Mouse (Mus musculus): Measurements from ENCODE around the gene Hpf1.

Hpf1 gene

DNA sequence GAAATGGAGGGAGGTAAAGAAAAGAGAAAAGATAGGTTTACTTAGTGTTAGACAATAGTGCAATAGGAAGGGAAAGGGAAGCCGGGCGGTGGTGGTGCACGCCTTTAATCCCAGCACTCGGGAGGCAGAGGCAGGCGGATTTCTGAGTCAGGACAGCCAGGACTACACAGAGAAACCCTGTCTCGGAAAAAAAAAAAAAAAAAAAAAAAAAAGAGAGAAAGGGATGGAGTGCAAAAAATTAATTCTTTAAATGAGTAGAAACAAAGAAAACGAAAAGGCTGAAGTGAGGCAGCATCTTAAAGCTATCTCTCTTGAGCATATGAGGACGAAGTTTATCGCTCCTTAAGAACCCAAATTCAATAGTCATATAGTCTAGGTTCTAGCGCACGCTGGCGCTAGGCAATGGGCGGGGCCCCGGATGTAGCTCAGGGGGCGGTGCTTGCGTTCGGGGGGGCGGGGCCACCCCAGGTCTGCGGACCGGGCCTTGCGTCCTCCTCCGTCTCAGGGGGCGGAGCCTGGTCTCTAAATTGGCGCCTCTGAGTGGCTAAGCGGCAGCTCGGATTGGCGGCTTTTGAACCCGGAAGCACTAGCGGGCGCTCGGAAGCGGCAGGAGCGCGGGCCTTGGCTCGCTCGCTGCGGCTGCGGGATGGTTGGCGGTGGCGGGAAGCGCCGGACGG, at the start of gene Hpf1:
Hpf1 (plus strand) TSS at position 576 of the 677 bp plus-strand sequence.
- in situ Hi-C loops (cut with MboI): no loop called here

DNA sequence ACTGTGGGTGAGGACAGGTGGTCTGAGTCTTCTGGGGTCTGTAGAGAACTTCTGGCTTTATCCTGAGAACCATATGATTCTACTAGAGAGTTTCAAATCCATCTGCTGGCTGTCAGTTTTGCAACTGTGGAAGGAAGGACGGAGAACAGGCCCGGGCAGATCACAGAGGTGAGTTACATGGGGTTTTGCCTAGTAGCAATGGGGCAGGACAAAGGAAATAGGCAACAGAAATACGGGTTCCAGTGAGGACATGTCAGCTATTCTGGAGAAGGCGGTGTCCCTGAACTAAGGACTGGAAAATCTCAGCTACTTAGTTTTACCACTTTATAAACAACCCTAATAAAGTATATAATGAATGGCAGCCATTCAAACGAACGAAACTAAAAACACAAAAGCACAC, 47.8 kb upstream of the Hpf1 start:
- in situ Hi-C loops (cut with MboI): no loop called here

- in situ Hi-C loops (cut with MboI): loop anchor here (25.0 kb wide), 1 partner anchor 245 kb away; no protein-coding TSS in a partner anchor
These were observed 32.7 kb upstream of the Hpf1 start for GRCm38 (mm10) chr8:60857559-60857958.

DNA sequence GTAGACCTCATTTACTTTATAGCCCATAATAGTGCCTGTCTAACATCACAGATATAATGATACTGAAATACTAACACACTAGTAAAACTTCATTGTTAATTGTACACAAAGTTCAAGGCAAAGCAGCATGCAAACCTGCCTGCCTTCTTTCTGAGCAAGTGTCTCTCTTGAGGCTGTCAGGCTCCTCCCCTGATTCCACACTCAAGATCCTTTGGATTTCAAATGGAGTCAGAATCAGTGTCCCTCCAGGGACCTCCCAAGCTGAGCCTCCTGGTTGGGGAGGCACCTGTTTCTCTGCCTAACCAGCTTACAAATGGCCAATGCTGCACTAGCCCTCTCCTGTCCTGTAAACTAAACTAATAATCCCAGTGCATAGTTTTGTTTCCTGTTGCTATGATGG, 32.1 kb upstream of the Hpf1 start:
- in situ Hi-C loops (cut with MboI): loop anchor here (25.0 kb wide), 1 partner anchor 246 kb away; no protein-coding TSS in a partner anchor

DNA sequence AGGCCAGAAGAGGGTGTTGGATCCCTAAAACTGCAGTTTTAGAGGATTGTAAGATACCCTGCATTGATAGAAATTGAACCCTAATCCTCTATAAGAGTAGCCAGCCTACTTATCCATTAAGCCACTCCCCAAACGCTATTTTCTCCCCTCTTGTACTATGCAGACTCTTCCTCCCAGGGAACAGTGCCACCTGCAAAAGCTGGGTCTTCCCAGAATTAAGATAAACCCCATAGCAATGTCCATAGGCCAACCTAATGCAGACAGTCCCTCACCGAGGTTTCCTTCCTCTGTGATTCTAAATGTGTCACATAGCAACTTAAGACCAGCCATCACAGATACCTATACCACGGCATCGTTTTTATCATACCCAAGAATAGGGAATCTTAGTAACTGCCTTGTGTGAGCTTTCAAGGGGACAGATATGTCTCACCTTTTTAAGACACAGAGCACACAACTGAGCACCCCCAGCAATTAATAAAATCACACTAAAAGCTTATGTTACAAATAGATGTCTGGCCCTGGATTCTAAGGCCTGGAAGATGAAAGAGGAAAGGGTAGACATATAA, 31.2 kb upstream of the Hpf1 start:
- in situ Hi-C loops (cut with MboI): loop anchor here (25.0 kb wide), 1 partner anchor 247 kb away; no protein-coding TSS in a partner anchor

GRCm38 (mm10) chr8:60859605-60860004, 30.6 kb upstream of the Hpf1 start:
- in situ Hi-C loops (cut with MboI): loop anchor here (25.0 kb wide), 1 partner anchor 247 kb away; no protein-coding TSS in a partner anchor

DNA sequence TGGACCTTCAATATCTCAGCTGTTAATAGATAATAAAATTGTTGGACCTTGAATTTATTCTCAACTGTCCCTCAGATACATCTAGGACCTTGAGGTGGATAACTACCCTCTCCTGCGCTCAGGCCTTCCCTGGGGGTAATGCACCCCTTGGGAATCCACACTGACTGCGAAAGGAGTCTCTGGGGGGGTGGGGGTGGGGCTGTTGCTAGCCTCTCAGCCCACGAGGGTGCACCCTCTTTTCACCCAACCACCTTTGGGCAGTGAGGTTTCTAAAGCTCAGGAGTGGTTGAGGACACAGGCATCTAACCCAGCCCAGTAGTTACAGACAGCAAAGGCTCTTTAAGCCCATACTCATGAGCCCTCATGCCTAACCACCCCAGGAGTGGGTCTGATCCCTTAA, 29.5 kb upstream of the Hpf1 start:
- in situ Hi-C loops (cut with MboI): loop anchor here (25.0 kb wide), 1 partner anchor 248 kb away; no protein-coding TSS in a partner anchor

GRCm38 (mm10) chr8:60861783-60862182, 28.4 kb upstream of the Hpf1 start:
- in situ Hi-C loops (cut with MboI): loop anchor here (25.0 kb wide), 1 partner anchor 249 kb away; no protein-coding TSS in a partner anchor

DNA sequence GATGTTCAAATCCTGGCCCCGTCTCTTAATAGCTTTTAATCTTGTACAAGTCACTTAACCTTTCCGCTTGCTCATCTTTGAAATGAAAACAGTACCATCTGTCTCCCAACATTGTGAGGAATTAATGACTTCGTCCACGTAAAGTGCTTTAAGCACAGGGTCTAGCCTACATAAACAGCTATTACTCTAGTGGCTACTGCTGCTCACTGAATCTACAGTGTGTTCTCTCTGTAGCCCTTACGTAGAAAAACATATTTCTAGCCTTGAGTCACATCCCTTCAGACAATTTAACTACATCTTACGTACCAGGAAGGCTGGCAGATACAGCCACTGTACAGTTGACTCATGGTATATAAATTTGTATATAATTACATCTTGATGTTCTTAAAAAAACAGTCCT, 25.3 kb upstream of the Hpf1 start:
- in situ Hi-C loops (cut with MboI): loop anchor here (25.0 kb wide), 1 partner anchor 253 kb away; no protein-coding TSS in a partner anchor

DNA sequence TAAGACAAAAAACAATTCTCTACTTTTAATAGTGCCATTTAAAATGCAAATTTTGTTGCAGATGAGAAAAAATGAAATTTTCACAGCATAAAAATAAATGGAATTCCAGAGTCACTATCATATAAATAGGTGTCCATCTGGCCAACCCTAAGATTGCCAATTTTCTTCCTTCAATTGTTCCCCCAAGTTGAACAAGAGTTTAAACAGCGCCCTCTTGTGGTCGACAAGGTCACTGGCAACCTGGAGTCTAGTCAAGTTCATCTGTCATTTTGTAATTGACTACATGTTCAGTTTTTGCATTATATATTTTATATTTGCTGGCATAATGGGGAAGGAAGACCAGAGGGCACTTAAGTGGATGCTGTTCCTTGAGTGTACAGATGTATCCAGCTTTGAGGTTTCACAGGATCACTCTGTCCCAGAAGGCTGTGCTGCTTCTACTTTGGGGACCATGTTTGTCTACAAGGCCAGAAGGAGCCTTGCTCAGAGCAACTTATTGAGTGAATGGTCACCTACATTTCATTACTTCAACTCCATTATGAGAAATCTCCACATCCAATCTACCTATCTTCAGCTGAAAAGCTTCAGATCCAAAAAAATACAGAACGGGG, 24.6 kb upstream of the Hpf1 start:
- in situ Hi-C loops (cut with MboI): loop anchor here (25.0 kb wide), 1 partner anchor 253 kb away; no protein-coding TSS in a partner anchor

DNA sequence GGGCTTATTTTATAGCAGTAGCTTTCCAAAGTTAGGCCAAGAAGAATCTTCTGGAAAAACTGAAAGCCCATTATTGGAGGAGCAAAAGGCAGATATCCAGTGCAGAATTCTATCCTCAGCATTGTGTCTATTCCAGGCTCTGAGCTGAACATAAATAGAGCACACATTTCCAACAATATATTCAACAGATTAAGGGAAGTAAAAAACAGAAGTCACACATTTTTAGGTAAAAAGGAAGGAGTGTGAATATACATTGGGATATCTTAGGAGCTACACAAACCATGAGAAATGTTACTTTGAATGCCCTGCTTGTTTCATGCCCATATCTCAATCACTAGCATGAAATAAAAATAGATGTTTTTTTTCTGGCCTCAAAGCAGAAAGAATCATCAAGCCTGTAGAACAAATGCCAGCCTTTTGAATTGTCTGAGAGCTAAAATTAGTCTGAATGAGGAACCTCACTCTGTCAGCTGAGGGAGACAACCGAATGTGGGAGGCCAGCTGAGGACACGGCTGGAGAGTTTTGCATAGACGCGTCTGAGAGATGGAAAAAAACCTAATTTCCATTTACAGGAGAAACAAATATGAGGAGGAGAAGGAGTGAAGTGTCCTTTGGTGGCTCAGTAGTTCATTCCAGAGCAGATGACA, 22.6 kb upstream of the Hpf1 start:
- in situ Hi-C loops (cut with MboI): loop anchor here (25.0 kb wide), 1 partner anchor 255 kb away; no protein-coding TSS in a partner anchor

DNA sequence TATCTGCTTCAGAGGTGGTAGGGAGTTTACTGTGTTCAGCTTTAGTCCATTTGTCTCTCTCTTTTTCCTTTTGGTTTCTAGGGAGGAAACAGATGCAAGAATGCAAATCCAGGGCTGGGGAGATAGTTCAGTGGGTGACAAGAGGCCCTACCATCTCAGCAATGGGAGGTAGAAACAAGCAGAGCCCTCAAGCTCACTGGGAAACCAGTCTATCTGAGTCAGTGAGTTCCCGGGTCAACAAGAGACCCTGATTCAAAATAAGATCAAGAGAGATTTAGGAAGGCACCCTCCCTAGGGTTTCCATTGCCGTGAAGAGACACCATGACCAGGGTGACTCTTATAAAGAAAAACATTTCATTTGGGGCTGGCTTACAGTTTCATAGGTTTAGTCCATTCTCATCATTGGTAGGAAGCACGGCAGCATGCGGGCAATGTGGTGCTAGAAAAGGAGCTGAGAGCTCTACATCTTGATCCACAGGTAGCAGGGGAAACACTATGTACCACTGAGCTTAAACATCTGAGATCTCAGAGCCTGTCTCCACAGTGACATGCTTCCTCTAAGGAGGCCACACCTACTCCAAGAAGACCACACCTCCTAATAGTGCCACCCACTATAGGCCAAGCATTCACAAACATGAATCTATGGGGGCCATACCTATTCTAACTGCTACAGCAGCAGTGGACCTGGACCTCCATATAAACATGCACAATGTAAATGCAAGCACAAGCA, 21.8 kb upstream of the Hpf1 start:
- in situ Hi-C loops (cut with MboI): loop anchor here (25.0 kb wide), 1 partner anchor 256 kb away; no protein-coding TSS in a partner anchor

GRCm38 (mm10) chr8:60869761-60870160, 20.5 kb upstream of the Hpf1 start:
- in situ Hi-C loops (cut with MboI): loop anchor here (25.0 kb wide), 1 partner anchor 257 kb away; no protein-coding TSS in a partner anchor

DNA sequence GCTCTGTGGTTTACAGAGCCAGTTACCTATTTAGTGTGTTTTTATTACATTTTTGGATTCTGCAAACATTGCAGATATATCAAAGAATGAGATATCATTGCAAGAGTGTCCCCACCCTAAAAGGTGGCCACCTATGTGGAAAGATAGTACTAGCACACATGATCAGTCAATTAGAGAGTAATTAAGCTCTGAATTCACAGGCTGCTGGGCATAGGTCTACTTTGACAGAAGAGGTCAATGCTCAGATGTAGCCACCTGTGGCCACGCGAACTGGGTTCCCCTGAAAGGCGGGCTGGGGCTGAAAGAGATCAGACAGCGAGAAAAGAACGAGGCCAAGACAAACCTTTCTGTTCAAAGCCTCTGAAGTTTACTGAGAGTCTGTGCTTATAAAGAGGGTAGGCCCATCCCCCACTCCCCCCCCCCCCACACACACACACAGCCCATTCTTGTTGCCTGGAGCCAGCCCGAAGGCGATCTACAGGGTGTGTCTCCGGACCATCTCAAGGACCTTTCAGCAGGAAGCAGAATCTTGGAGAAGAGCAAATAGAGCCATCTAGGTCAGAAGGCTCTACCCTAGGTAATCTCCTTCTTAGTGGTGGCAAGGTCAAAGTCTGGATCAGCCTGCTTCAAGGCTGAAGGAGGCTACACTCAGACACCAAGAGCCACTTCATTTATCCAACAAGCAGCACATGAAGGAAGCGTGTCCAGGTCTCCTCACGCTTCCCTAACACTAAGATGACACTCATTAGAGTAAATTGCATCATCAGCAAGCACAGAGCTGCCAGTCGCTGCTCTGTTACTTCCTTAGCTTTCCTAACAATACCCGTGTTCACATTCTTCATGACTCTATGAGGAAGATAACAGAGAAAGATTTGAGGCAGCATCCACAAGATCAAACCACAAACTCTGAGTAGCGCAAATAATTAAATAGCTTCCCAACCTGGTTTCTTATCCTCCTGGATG, 19.7 kb upstream of the Hpf1 start:
- in situ Hi-C loops (cut with MboI): loop anchor here (25.0 kb wide), 1 partner anchor 258 kb away; no protein-coding TSS in a partner anchor

- in situ Hi-C loops (cut with MboI): no loop called here
These were observed 11.6 kb upstream of the Hpf1 start for GRCm38 (mm10) chr8:60878617-60879016.

DNA sequence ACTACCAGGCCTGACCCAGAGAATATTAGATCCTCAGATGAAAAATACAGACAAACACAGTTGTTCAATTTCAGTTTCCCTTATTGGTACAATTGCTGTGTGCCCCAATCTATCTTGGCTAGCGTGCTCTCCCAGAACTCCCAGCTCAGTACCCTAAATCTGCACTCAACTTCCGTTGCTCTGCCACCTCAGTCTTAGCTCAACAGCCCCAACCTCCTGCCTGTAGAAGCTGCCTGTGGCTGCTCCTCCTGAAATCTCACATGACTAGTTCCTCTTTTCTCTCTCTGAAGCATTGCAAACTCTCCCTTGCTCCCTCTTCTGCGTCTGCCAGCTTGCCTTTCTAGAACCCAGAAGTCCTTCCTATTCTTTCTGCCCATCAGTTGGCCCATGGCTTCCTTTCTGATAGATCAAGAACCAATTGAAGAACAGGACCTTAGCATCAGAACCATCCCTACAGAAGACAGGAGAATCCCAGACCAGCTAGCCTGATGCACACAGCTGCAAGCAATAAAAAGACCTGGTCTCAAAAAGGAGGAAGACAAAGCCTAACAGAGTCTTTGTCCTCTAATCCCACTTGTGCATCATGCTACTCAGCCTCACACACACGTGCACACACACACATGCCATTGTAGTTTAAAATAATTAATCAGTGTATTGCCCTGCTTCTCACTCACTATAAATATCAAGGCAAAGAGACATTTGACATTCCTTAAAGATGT, 6.6 kb upstream of the Hpf1 start:
- in situ Hi-C loops (cut with MboI): no loop called here

GRCm38 (mm10) chr8:60886736-60887135, 3.5 kb upstream of the Hpf1 start:
- in situ Hi-C loops (cut with MboI): no loop called here

DNA sequence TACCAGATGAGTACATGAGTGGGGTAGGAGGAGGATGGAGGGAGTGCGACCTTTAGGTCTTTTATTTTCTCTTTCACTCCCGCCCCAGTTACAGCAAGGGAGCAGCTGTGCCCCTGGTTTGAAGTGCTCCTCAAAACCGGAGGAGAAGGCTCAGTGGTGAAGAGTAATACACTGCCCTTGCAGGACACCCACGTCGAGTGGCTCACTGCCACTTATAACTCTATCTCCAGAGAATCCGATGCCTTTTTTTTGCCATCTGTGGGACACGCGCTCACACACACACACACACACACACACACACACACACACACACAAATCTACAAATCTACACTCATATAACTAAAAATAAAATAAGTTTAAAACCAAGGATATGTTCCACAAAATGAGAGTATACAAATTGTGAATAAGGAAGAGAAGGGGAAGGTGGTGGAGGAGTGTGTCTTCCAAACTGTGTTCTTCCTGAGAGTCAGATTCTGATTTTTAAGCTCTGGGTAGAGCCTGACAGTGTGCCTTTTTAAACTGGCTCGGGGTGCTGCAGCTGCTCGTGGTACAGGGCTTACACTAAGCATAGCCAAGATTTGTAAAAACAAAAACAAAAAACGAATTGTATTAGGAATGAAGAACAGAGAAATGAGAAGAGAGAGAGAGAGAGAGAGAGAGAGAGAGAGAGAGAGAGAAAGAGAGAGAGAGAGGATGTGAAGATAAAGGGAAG, 931 bp upstream of the Hpf1 start:
- in situ Hi-C loops (cut with MboI): no loop called here

- in situ Hi-C loops (cut with MboI): no loop called here
These were observed 279 bp downstream of the Hpf1 start for GRCm38 (mm10) chr8:60890520-60890874.
